Mouse (Mus musculus) forebrain, embryonic 13.5 days (tissue): ENCODE data around the gene Calu. TPM values are rescaled to one million over a fixed set of nuclear protein-coding genes. Genes with fewer than 3 reads are reported as not detected.
"Not testable (repeated sequence)": the region's sequence is repeated elsewhere in the genome, so short reads cannot be mapped to it uniquely, and the experiment has no call there.

Experiments
- ATAC-seq: fragments of 200-750 bp; cut with Nextera tagmentation; 2 replicates; pipeline ENCODE4 v1.8.0; 2017
- H3K27ac ChIP-seq: fragments of 300-500 bp; sonication (generic); 2 replicates; pipeline ENCODE4 v1.5.1; 2015; ENCODE audit warnings: inconsistent platforms, mild to moderate bottlenecking, moderate library complexity
- H3K27me3 ChIP-seq: fragments of 300-500 bp; sonication (generic); 2 replicates; pipeline ENCODE4 v1.6.1; 2015; ENCODE audit warnings: mild to moderate bottlenecking, inconsistent platforms
- H3K36me3 ChIP-seq: fragments of 300-500 bp; sonication (generic); 2 replicates; pipeline ENCODE4 v1.6.1; 2015; ENCODE audit warnings: mild to moderate bottlenecking, inconsistent platforms; ENCODE audit not compliant: poor library complexity, severe bottlenecking
- H3K4me1 ChIP-seq: fragments of 300-500 bp; sonication (generic); 2 replicates; pipeline ENCODE4 v1.6.1; 2015; ENCODE audit warnings: inconsistent platforms
- H3K4me2 ChIP-seq: fragments of 300-500 bp; sonication (generic); 2 replicates; pipeline ENCODE4 v1.6.1; 2015; ENCODE audit warnings: inconsistent platforms, mild to moderate bottlenecking, moderate library complexity
- H3K4me3 ChIP-seq: fragments of 300-500 bp; sonication (generic); 2 replicates; pipeline ENCODE4 v1.5.1; 2015; ENCODE audit warnings: mild to moderate bottlenecking, inconsistent platforms
- H3K9ac ChIP-seq: fragments of 300-500 bp; sonication (generic); 2 replicates; pipeline ENCODE4 v1.6.1; 2015; ENCODE audit warnings: mild to moderate bottlenecking, inconsistent platforms
- H3K9me3 ChIP-seq: fragments of 300-500 bp; sonication (generic); replicated peaks from 2 replicates; pipeline ENCODE4 v1.6.1; 2016; ENCODE audit warnings: inconsistent platforms
- WGBS: fragments of 180-500 bp; shearing (Covaris S2); methylation state at CpG from one replicate; pipeline ENCODE4 v1.1.7; 2015; 5-methylcytosine and 5-hydroxymethylcytosine counted together
- polyA plus RNA-seq: library from polyadenylated mRNA; unstranded; fragments of >200 nt; fragmentation: Nextera tagmentation; extraction: Ambion mirVana; gene quantifications from 2 replicates; pipeline ENCODE4 v1.2.1, GENCODE M21; 2015

Calu gene
- polyA plus RNA-seq, 1 experiment from 2014 or later, result 163 TPM

- peaks cover 75% of the 10 kb centered on the region for H3K36me3 ChIP-seq
- H3K4me2 ChIP-seq, result no peak overlapping the region
- no peaks in the 10 kb centered on the region for H3K27me3 ChIP-seq
- no peak for ATAC-seq
- no peak overlapping the region for H3K27ac ChIP-seq
- no peak overlapping the region for H3K4me3 ChIP-seq
- H3K4me1 ChIP-seq, result no peaks in the 10 kb centered on the region
- WGBS, result 95% methylated on average over 4 of the region's 4 CpGs
- no peak overlapping the region for H3K9ac ChIP-seq
- no peaks in the 10 kb centered on the region for H3K9me3 ChIP-seq
Measured at GRCm38 (mm10) chr6:29377386-29377785, 29.5 kb downstream of the Calu start.

GRCm38 (mm10) chr6:29378678-29379077, 30.8 kb downstream of the Calu start:
- no peak overlapping the region for H3K4me2 ChIP-seq
- H3K4me1 ChIP-seq, result no peaks in the 10 kb centered on the region
- no peaks in the 10 kb centered on the region for H3K9me3 ChIP-seq
- H3K4me3 ChIP-seq, result no peak overlapping the region
- H3K9ac ChIP-seq, result no peak overlapping the region
- 90% methylated on average over 10 of the region's 10 CpGs for WGBS
- peaks cover 62% of the 10 kb centered on the region for H3K36me3 ChIP-seq
- H3K27me3 ChIP-seq, result no peaks in the 10 kb centered on the region
- no peak for ATAC-seq
- H3K27ac ChIP-seq, result no peak overlapping the region

- H3K4me2 ChIP-seq, result no peak overlapping the region
- no peak for ATAC-seq
- H3K9me3 ChIP-seq, result no peaks in the 10 kb centered on the region
- no peak overlapping the region for H3K4me3 ChIP-seq
- H3K27ac ChIP-seq, result no peak overlapping the region
- H3K4me1 ChIP-seq, result no peaks in the 10 kb centered on the region
- no peak overlapping the region for H3K9ac ChIP-seq
- H3K36me3 ChIP-seq, result peaks cover 50% of the 10 kb centered on the region
- H3K27me3 ChIP-seq, result no peaks in the 10 kb centered on the region
- 89% methylated on average over 6 of the region's 6 CpGs for WGBS
Measured at GRCm38 (mm10) chr6:29379954-29380353, 32.1 kb downstream of the Calu start.

- no peak for ATAC-seq
- Histone ChIP-seq H3K27me3 (no peaks in the 10 kb centered on the region), H3K9me3 (no peaks in the 10 kb centered on the region), H3K36me3 (peaks cover 25% of the 10 kb centered on the region), H3K4me3 (no peak overlapping the region), H3K4me1 (no peaks in the 10 kb centered on the region), H3K4me2 (no peak overlapping the region), H3K9ac (no peak overlapping the region), H3K27ac (no peak overlapping the region)
- WGBS, result 25% methylated on average over 2 of the region's 2 CpGs
Measured at GRCm38 (mm10) chr6:29382442-29382841, 34.6 kb downstream of the Calu start.

GRCm38 (mm10) chr6:29388052-29388518, 40.2 kb downstream of the Calu start, which contains the start of gene Opn1sw:
Gene Opn1sw (minus strand): TSS chr6:29388468.
- ATAC-seq, result peak; percentile 51
- WGBS, result 3% methylated on average over 12 of the region's 12 CpGs

GRCm38 (mm10) chr6:29388606-29389080, 40.8 kb downstream of the Calu start:
- Histone ChIP-seq H3K4me1 (peaks cover 15% of the 10 kb centered on the region), H3K36me3 (no peaks in the 10 kb centered on the region), H3K4me2 (peak overlapping the region; percentile 45), H3K27ac (no peak overlapping the region), H3K9ac (no peak overlapping the region), H3K27me3 (peaks cover 7% of the 10 kb centered on the region; the same call in 1 of the 2 replicates), H3K9me3 (no peaks in the 10 kb centered on the region), H3K4me3 (no peak overlapping the region)
- WGBS, result 16% methylated on average over 11 of the region's 11 CpGs
- ATAC-seq, result peak; percentile 53

More at GRCm38 (mm10) chr6:29388052-29388518, 40.2 kb downstream of the Calu start, which contains the start of gene Opn1sw:
- no peak within 1 kb of the TSS for H3K27ac ChIP-seq
- H3K4me1 ChIP-seq, result peaks cover 15% of the 10 kb centered on the region
- no peak within 1 kb of the TSS for H3K9ac ChIP-seq
- H3K9me3 ChIP-seq, result no peaks in the 10 kb centered on the region
- H3K36me3 ChIP-seq, result no peaks in the 10 kb centered on the region
- H3K27me3 ChIP-seq, result peaks cover 7% of the 10 kb centered on the region; the same call in 1 of the 2 replicates
- no peak within 1 kb of the TSS for H3K4me3 ChIP-seq
- peak within 1 kb of the TSS; percentile 45 for H3K4me2 ChIP-seq

- peaks cover 15% of the 10 kb centered on the region for H3K4me1 ChIP-seq
- H3K36me3 ChIP-seq, result no peaks in the 10 kb centered on the region
- no peak overlapping the region for H3K9ac ChIP-seq
- H3K9me3 ChIP-seq, result no peaks in the 10 kb centered on the region
- ATAC-seq, result no peak
- no peak overlapping the region for H3K4me2 ChIP-seq
- H3K27ac ChIP-seq, result no peak overlapping the region
- H3K4me3 ChIP-seq, result no peak overlapping the region
- 49% methylated on average over 9 of the region's 9 CpGs for WGBS
- peaks cover 11% of the 10 kb centered on the region for H3K27me3 ChIP-seq
Measured at GRCm38 (mm10) chr6:29389425-29389824, 41.6 kb downstream of the Calu start.

GRCm38 (mm10) chr6:29390500-29390899, 42.6 kb downstream of the Calu start:
- ATAC-seq, H3K9ac ChIP-seq, H3K4me2 ChIP-seq, H3K36me3 ChIP-seq, H3K4me3 ChIP-seq, H3K27ac ChIP-seq, H3K9me3 ChIP-seq: not testable (repeated sequence)
- WGBS, result 79% methylated on average over 1 of the region's 1 CpGs
- H3K27me3 ChIP-seq, result peaks cover 21% of the 10 kb centered on the region
- H3K4me1 ChIP-seq, result peaks cover 18% of the 10 kb centered on the region

- Histone ChIP-seq H3K27me3 (peaks cover 22% of the 10 kb centered on the region), H3K4me1 (peaks cover 24% of the 10 kb centered on the region)
- H3K4me2 ChIP-seq, H3K27ac ChIP-seq, H3K9ac ChIP-seq, H3K4me3 ChIP-seq, H3K9me3 ChIP-seq, ATAC-seq, H3K36me3 ChIP-seq: not testable (repeated sequence)
- 79% methylated on average over 8 of the region's 8 CpGs for WGBS
Measured at GRCm38 (mm10) chr6:29391241-29391640, 43.4 kb downstream of the Calu start.

GRCm38 (mm10) chr6:29391802-29392201, 43.9 kb downstream of the Calu start:
- H3K9me3 ChIP-seq, result no peaks in the 10 kb centered on the region
- WGBS, result 71% methylated on average over 4 of the region's 4 CpGs
- no peak for ATAC-seq
- peaks cover 22% of the 10 kb centered on the region for H3K27me3 ChIP-seq
- no peak overlapping the region for H3K9ac ChIP-seq
- H3K4me2 ChIP-seq, result no peak overlapping the region
- no peak overlapping the region for H3K4me3 ChIP-seq
- H3K4me1 ChIP-seq, result peaks cover 24% of the 10 kb centered on the region
- H3K27ac ChIP-seq, result no peak overlapping the region
- no peaks in the 10 kb centered on the region for H3K36me3 ChIP-seq

- H3K36me3 ChIP-seq, result 0 out of 2 replicates have a peak, but pooled peaks cover 3% of the 10 kb centered on the region
- no peak overlapping the region for H3K9ac ChIP-seq
- H3K4me3 ChIP-seq, result no peak overlapping the region
- no peak for ATAC-seq
- peaks cover 17% of the 10 kb centered on the region; the same call in 1 of the 2 replicates for H3K27me3 ChIP-seq
- 53% methylated on average over 1 of the region's 1 CpGs for WGBS
- H3K4me1 ChIP-seq, result peaks cover 20% of the 10 kb centered on the region
- no peak overlapping the region for H3K27ac ChIP-seq
- H3K9me3 ChIP-seq, result no peaks in the 10 kb centered on the region
- no peak overlapping the region for H3K4me2 ChIP-seq
Measured at GRCm38 (mm10) chr6:29394286-29394685, 46.4 kb downstream of the Calu start.

GRCm38 (mm10) chr6:29395910-29396713, 48.2 kb downstream of the Calu start, which contains the start of gene Ccdc136:
Gene Ccdc136 (plus strand): TSS chr6:29396309.
- H3K27ac ChIP-seq, result peak within 1 kb of the TSS; percentile 82

More at GRCm38 (mm10) chr6:29395910-29396713, 48.2 kb downstream of the Calu start, which contains the start of gene Ccdc136:
- Histone ChIP-seq H3K27me3 (peaks cover 15% of the 10 kb centered on the region; the same call in 1 of the 2 replicates), H3K4me1 (peaks cover 20% of the 10 kb centered on the region), H3K36me3 (peaks cover 15% of the 10 kb centered on the region; the same call in 1 of the 2 replicates), H3K9ac (peak within 1 kb of the TSS; percentile 84), H3K9me3 (no peaks in the 10 kb centered on the region), H3K4me3 (peak within 1 kb of the TSS; percentile 70), H3K4me2 (peak within 1 kb of the TSS; percentile 81)
- peak; percentile 92 for ATAC-seq
- WGBS, result under 1% methylated on average over 44 of the region's 49 CpGs
